Mouse (Mus musculus): ENCODE data around the gene Hemgn. TPM values are rescaled to one million over a fixed set of nuclear protein-coding genes. Genes with fewer than 3 reads are reported as not detected.

The Hemgn gene
- polyA plus RNA-seq, 1 experiment, result not detected

- Histone ChIP-seq H3ac (ENCODE audit: control insufficient read depth, insufficient read length, low read depth) (no peak overlapping the region), H3K79me3 (ENCODE audit: low read depth) (no peaks in the 10 kb centered on the region), H3K4me3 (ENCODE audit: insufficient read depth, poor library complexity, severe bottlenecking) (no peak overlapping the region)
Measured at GRCm38 (mm10) chr4:46395736-46396135, 17.6 kb downstream of the Hemgn start.

DNA sequence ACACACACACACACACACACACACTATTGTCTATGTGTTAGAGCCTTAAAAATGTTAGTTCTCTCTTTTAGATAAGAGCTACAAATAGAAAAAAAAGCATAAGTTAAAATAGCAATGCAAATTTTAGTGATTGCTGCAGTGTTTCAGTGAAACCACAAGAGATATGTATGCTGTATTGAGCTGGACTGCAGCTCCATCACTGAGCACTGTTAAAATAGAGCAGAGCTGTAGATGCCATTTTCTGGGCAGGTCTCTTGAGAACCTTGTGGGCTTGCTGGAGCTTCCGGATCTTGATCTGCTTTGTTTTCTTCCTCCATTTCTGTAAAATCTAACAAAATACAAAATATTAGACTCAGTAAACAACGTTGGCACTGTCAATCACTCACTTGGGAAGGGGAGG is 18.9 kb downstream of the Hemgn start:
- Histone ChIP-seq H3K4me3 (ENCODE audit: insufficient read depth, poor library complexity, severe bottlenecking) (no peak overlapping the region), H3K79me3 (ENCODE audit: low read depth) (no peaks in the 10 kb centered on the region), H3K27me3 (ENCODE audit: control insufficient read depth, insufficient read depth, insufficient read length) (peaks cover 24% of the 10 kb centered on the region), H3K79me2 (ENCODE audit: control insufficient read depth, insufficient read depth) (no peaks in the 10 kb centered on the region), H3ac (ENCODE audit: control insufficient read depth, insufficient read length, low read depth) (no peak overlapping the region), H3K36me3 (ENCODE audit: control insufficient read depth, insufficient read depth) (no peaks in the 10 kb centered on the region)
- TF ChIP-seq CTCF (IDR thresholded peaks at IDR 0.05; ENCODE audit: control insufficient read depth, insufficient read depth, insufficient read length) (no peak), CEBPB (IDR thresholded peaks at IDR 0.05; ENCODE audit: low read depth) (no peak), FOSL1 (IDR thresholded peaks at IDR 0.05; ENCODE audit: insufficient read depth, low read length, poor library complexity, severe bottlenecking) (no peak), USF1 (IDR thresholded peaks at IDR 0.05; ENCODE audit: low read depth) (no peak), MYOD1 (IDR thresholded peaks at IDR 0.05; ENCODE audit: control insufficient read depth, insufficient read length, low read depth) (no peak), MAX (IDR thresholded peaks at IDR 0.05) (no peak), MYOG (IDR thresholded peaks at IDR 0.05; ENCODE audit: control insufficient read depth, extremely low read depth, insufficient read length) (no peak)

More at GRCm38 (mm10) chr4:46395736-46396135, 17.6 kb downstream of the Hemgn start:
- Histone ChIP-seq H3K27me3 (ENCODE audit: control insufficient read depth, insufficient read depth, insufficient read length) (peaks cover 24% of the 10 kb centered on the region), H3K79me2 (ENCODE audit: control insufficient read depth, insufficient read depth) (no peaks in the 10 kb centered on the region), H3K36me3 (ENCODE audit: control insufficient read depth, insufficient read depth) (no peaks in the 10 kb centered on the region)
- TF ChIP-seq MAX (IDR thresholded peaks at IDR 0.05) (no peak), CEBPB (IDR thresholded peaks at IDR 0.05; ENCODE audit: low read depth) (no peak), FOSL1 (IDR thresholded peaks at IDR 0.05; ENCODE audit: insufficient read depth, low read length, poor library complexity, severe bottlenecking) (no peak), MYOD1 (IDR thresholded peaks at IDR 0.05; ENCODE audit: control insufficient read depth, insufficient read length, low read depth) (no peak), USF1 (IDR thresholded peaks at IDR 0.05; ENCODE audit: low read depth) (no peak), CTCF (IDR thresholded peaks at IDR 0.05; ENCODE audit: control insufficient read depth, insufficient read depth, insufficient read length) (no peak), MYOG (IDR thresholded peaks at IDR 0.05; ENCODE audit: control insufficient read depth, extremely low read depth, insufficient read length) (no peak)

GRCm38 (mm10) chr4:46390390-46390970 is 22.8 kb downstream of the Hemgn start:
- Histone ChIP-seq H3ac (ENCODE audit: control insufficient read depth, insufficient read length, low read depth) (no peak overlapping the region), H3K36me3 (ENCODE audit: control insufficient read depth, insufficient read depth) (no peaks in the 10 kb centered on the region), H3K79me3 (ENCODE audit: low read depth) (no peaks in the 10 kb centered on the region), H3K4me3 (ENCODE audit: insufficient read depth, poor library complexity, severe bottlenecking) (peak overlapping the region; percentile 59), H3K27me3 (ENCODE audit: control insufficient read depth, insufficient read depth, insufficient read length) (peaks cover 3% of the 10 kb centered on the region), H3K79me2 (ENCODE audit: control insufficient read depth, insufficient read depth) (no peaks in the 10 kb centered on the region)
- peak; percentile 61 for TF ChIP-seq CTCF (IDR thresholded peaks at IDR 0.05; ENCODE audit: control insufficient read depth, insufficient read depth, insufficient read length)
- TF ChIP-seq MYOG (IDR thresholded peaks at IDR 0.05; ENCODE audit: control insufficient read depth, extremely low read depth, insufficient read length), result no peak
- peak; percentile 25 for TF ChIP-seq MAX (IDR thresholded peaks at IDR 0.05)
- TF ChIP-seq CEBPB (IDR thresholded peaks at IDR 0.05; ENCODE audit: low read depth), result no peak

- Histone ChIP-seq H3ac (ENCODE audit: control insufficient read depth, insufficient read length, low read depth) (peak overlapping the region; percentile 83), H3K79me3 (ENCODE audit: low read depth) (no peaks in the 10 kb centered on the region), H3K79me2 (ENCODE audit: control insufficient read depth, insufficient read depth) (no peaks in the 10 kb centered on the region), H3K27me3 (ENCODE audit: control insufficient read depth, insufficient read depth, insufficient read length) (peaks cover under 1% of the 10 kb centered on the region), H3K36me3 (ENCODE audit: control insufficient read depth, insufficient read depth) (no peaks in the 10 kb centered on the region), H3K4me3 (ENCODE audit: insufficient read depth, poor library complexity, severe bottlenecking) (peak overlapping the region; percentile 59)
- TF ChIP-seq MAX (IDR thresholded peaks at IDR 0.05) (no peak), CTCF (IDR thresholded peaks at IDR 0.05; ENCODE audit: control insufficient read depth, insufficient read depth, insufficient read length) (no peak), FOSL1 (IDR thresholded peaks at IDR 0.05; ENCODE audit: insufficient read depth, low read length, poor library complexity, severe bottlenecking) (no peak), CEBPB (IDR thresholded peaks at IDR 0.05; ENCODE audit: low read depth) (no peak), USF1 (IDR thresholded peaks at IDR 0.05; ENCODE audit: low read depth) (no peak), MYOG (IDR thresholded peaks at IDR 0.05; ENCODE audit: control insufficient read depth, extremely low read depth, insufficient read length) (no peak), MYOD1 (IDR thresholded peaks at IDR 0.05; ENCODE audit: control insufficient read depth, insufficient read length, low read depth) (no peak)
Measured at GRCm38 (mm10) chr4:46389612-46390341, 23.5 kb downstream of the Hemgn start.

GRCm38 (mm10) chr4:46389013-46389611 is 24.2 kb downstream of the Hemgn start, which contains the start of gene Trmo:
Gene Trmo (minus strand): TSS chr4:46389437.
- Histone ChIP-seq H3K79me3 (ENCODE audit: low read depth) (no peaks in the 10 kb centered on the region), H3K27me3 (ENCODE audit: control insufficient read depth, insufficient read depth, insufficient read length) (no peaks in the 10 kb centered on the region), H3K79me2 (ENCODE audit: control insufficient read depth, insufficient read depth) (no peaks in the 10 kb centered on the region), H3K4me3 (ENCODE audit: insufficient read depth, poor library complexity, severe bottlenecking) (peak within 1 kb of the TSS; percentile 59), H3ac (ENCODE audit: control insufficient read depth, insufficient read length, low read depth) (peak within 1 kb of the TSS; percentile 83), H3K36me3 (ENCODE audit: control insufficient read depth, insufficient read depth) (no peaks in the 10 kb centered on the region)
- peak; percentile 96 for TF ChIP-seq USF1 (IDR thresholded peaks at IDR 0.05; ENCODE audit: low read depth)
- TF ChIP-seq FOSL1 (IDR thresholded peaks at IDR 0.05; ENCODE audit: insufficient read depth, low read length, poor library complexity, severe bottlenecking), result no peak
- TF ChIP-seq CEBPB (IDR thresholded peaks at IDR 0.05; ENCODE audit: low read depth), result no peak
- peak; percentile 94 for TF ChIP-seq MAX (IDR thresholded peaks at IDR 0.05)

Data from C2C12 (cell line).